Mouse (Mus musculus) liver, embryonic 14.5 days (tissue): ENCODE results near the gene Wtip. TPM values are rescaled to one million over a fixed set of nuclear protein-coding genes. Genes with fewer than 3 reads are reported as not detected.
"Not testable (repeated sequence)": the region's sequence is repeated elsewhere in the genome, so short reads cannot be mapped to it uniquely, and the experiment has no call there.

Source experiments
- ATAC-seq: fragments of 200-750 bp; cut with Nextera tagmentation; 2 replicates; pipeline ENCODE4 v1.8.0; 2017; ENCODE audit warnings: moderate number of reproducible peaks, mild to moderate bottlenecking, moderate library complexity; ENCODE audit not compliant: insufficient read depth
- DNase-seq, 3 experiments: peaks; one replicate each; pipeline ENCODE4 v3.0.0-alpha.2; 2012 to 2013; ENCODE audit warnings: low read depth in 3 of 3, low spot score in 3 of 3
- H3K27ac ChIP-seq: fragments of 300-500 bp; sonication (generic); 2 replicates; pipeline ENCODE4 v1.5.1; 2014; ENCODE audit warnings: moderate library complexity, mild to moderate bottlenecking, control low read depth, inconsistent platforms
- H3K27me3 ChIP-seq: fragments of 300-500 bp; sonication (generic); 2 replicates; pipeline ENCODE4 v1.6.1; 2014; ENCODE audit warnings: mild to moderate bottlenecking, low read length, moderate library complexity; ENCODE audit not compliant: control insufficient read depth, insufficient read depth
- H3K36me3 ChIP-seq: fragments of 300-500 bp; sonication (generic); replicated peaks from 2 replicates; pipeline ENCODE4 v1.6.1; 2014; ENCODE audit warnings: low read depth; ENCODE audit not compliant: control insufficient read depth, insufficient read depth
- H3K4me1 ChIP-seq, 2 experiments: fragments of 200-500 bp in 1 of 2; fragments of 300-500 bp in 1 of 2; sonication (generic) in 1 of 2; replicated peaks; 2 replicates each; pipeline ENCODE4 v1.6.1; 2012 to 2014; ENCODE audit warnings: antibody characterized with exemption in 1 of 2, inconsistent platforms in 1 of 2, low read length in 1 of 2; ENCODE audit not compliant: control insufficient read depth in 2 of 2, insufficient read depth in 2 of 2
- H3K4me2 ChIP-seq: fragments of 300-500 bp; sonication (generic); 2 replicates; pipeline ENCODE4 v1.6.1; 2014; ENCODE audit warnings: low read depth, mild to moderate bottlenecking, control low read depth, moderate library complexity
- H3K4me3 ChIP-seq, 2 experiments: fragments of 200-500 bp in 1 of 2; fragments of 300-500 bp in 1 of 2; sonication (generic) in 1 of 2; 2 replicates each; pipeline ENCODE4 v1.5.1; 2012 to 2014; ENCODE audit warnings: low read depth in 2 of 2, low read length in 2 of 2, mild to moderate bottlenecking in 2 of 2, control low read depth in 1 of 2, inconsistent platforms in 1 of 2, moderate library complexity in 1 of 2; ENCODE audit not compliant: insufficient read depth in 1 of 2
- H3K9ac ChIP-seq: fragments of 300-500 bp; sonication (generic); replicated peaks from 2 replicates; pipeline ENCODE4 v1.6.1; 2014; ENCODE audit warnings: mild to moderate bottlenecking, control low read depth, moderate library complexity
- H3K9me3 ChIP-seq: fragments of 300-500 bp; sonication (generic); 2 replicates; pipeline ENCODE4 v1.6.1; 2016; ENCODE audit warnings: low read length, mixed read lengths; ENCODE audit not compliant: control insufficient read depth
- CTCF ChIP-seq: IDR thresholded peaks from 2 replicates; pipeline ENCODE4 v1.5.1; 2016; ENCODE audit warnings: antibody characterized with exemption, low read depth, control low read depth
- EP300 ChIP-seq: IDR thresholded peaks from 2 replicates; pipeline ENCODE4 v1.6.1; 2016; ENCODE audit warnings: antibody characterized with exemption, low read depth
- WGBS: fragments of 180-500 bp; shearing (Covaris S2); extraction: QIAGEN DNeasy Blood & Tissue Kit; methylation state at CpG from one replicate; pipeline ENCODE4 v1.1.7; 2014; ENCODE audit not compliant: insufficient replicate concordance; 5-methylcytosine and 5-hydroxymethylcytosine counted together
- polyA plus RNA-seq, 2 experiments: library from polyadenylated mRNA; depleted of rRNA in 1 of 2; stranded (reverse) in 1 of 2; unstranded in 1 of 2; fragments of >200 nt; fragmentation: Nextera tagmentation in 1 of 2; extraction: Ambion mirVana in 1 of 2; gene quantifications; 2 replicates each; pipeline versions ENCODE4 v1.2.1 to v1.2.3; 2012 to 2014

The Wtip gene
- polyA plus RNA-seq, 2 experiments: 0.47 to 2.8 TPM

- peak; percentile 17; the same call in 1 of the 2 replicates for TF ChIP-seq CTCF
- TF ChIP-seq EP300: no peak
- Histone ChIP-seq H3K36me3 (no peaks in the 10 kb centered on the region), H3K9me3 (no peaks in the 10 kb centered on the region), H3K9ac (no peak overlapping the region), H3K27ac (no peak overlapping the region), H3K4me1 (no peaks in the 10 kb centered on the region), H3K4me2 (no peak overlapping the region), H3K27me3 (no peaks in the 10 kb centered on the region), H3K4me3 (no peak overlapping the region)
- no peak for DNase-seq
- ATAC-seq: no peak
- WGBS: 74% methylated on average over 6 of the region's 6 CpGs
These were observed 9.9 kb downstream of the Wtip start for GRCm38 (mm10) chr7:34122987-34123720.

- H3K27me3 ChIP-seq, H3K4me1 ChIP-seq, H3K27ac ChIP-seq, H3K9ac ChIP-seq, H3K36me3 ChIP-seq, H3K9me3 ChIP-seq, H3K4me2 ChIP-seq, ATAC-seq, DNase-seq, H3K4me3 ChIP-seq: not testable (repeated sequence)
- WGBS: 29% methylated on average over 1 of the region's 1 CpGs
These were observed 12.4 kb downstream of the Wtip start for GRCm38 (mm10) chr7:34120636-34121035.

GRCm38 (mm10) chr7:34116601-34117000 lies 16.5 kb downstream of the Wtip start:
- 52% methylated on average over 3 of the region's 3 CpGs for WGBS
- no peak for ATAC-seq
- H3K27ac ChIP-seq: no peak overlapping the region

GRCm38 (mm10) chr7:34109190-34109589 lies 23.9 kb downstream of the Wtip start:
- H3K4me3 ChIP-seq: no peak overlapping the region
- no peaks in the 10 kb centered on the region for H3K27me3 ChIP-seq
- ATAC-seq (no peak), DNase-seq (no peak)
- no peak overlapping the region for H3K27ac ChIP-seq
- no peaks in the 10 kb centered on the region for H3K4me1 ChIP-seq
- H3K4me2 ChIP-seq: no peak overlapping the region
- TF ChIP-seq EP300 (no peak), CTCF (no peak)
- no peaks in the 10 kb centered on the region for H3K36me3 ChIP-seq
- 65% methylated on average over 5 of the region's 5 CpGs for WGBS
- no peak overlapping the region for H3K9ac ChIP-seq
- H3K9me3 ChIP-seq: no peaks in the 10 kb centered on the region

More at GRCm38 (mm10) chr7:34116601-34117000, 16.5 kb downstream of the Wtip start:
- Histone ChIP-seq H3K4me2 (no peak overlapping the region), H3K9me3 (no peaks in the 10 kb centered on the region), H3K9ac (no peak overlapping the region), H3K4me1 (no peaks in the 10 kb centered on the region), H3K27me3 (no peaks in the 10 kb centered on the region), H3K4me3 (no peak overlapping the region), H3K36me3 (no peaks in the 10 kb centered on the region)
- DNase-seq: no peak
- TF ChIP-seq CTCF: no peak
- TF ChIP-seq EP300: no peak

- no peaks in the 10 kb centered on the region for H3K36me3 ChIP-seq
- H3K9me3 ChIP-seq: no peaks in the 10 kb centered on the region
- H3K4me2 ChIP-seq: no peak overlapping the region
- TF ChIP-seq EP300: no peak
- TF ChIP-seq CTCF: no peak
- ATAC-seq (no peak), DNase-seq (no peak)
- no peak overlapping the region for H3K4me3 ChIP-seq
- no peak overlapping the region for H3K27ac ChIP-seq
- no peaks in the 10 kb centered on the region for H3K4me1 ChIP-seq
- no peaks in the 10 kb centered on the region for H3K27me3 ChIP-seq
- H3K9ac ChIP-seq: no peak overlapping the region
These were observed 31.8 kb downstream of the Wtip start for GRCm38 (mm10) chr7:34101276-34101675.
